Comparison of ENCODE assay signal across 9 mouse cellular contexts in genomic region chr11:20800277-20801092, GRCm38 (mm10). TPM values are rescaled to one million over a fixed set of nuclear protein-coding genes. Genes with fewer than 3 reads are reported as not detected.
DNase-seq lines count a peak whose midpoint lies in the region; ATAC-seq lines count a peak whose summit lies in the region.
"Had no signal": no experiment of that assay in that cellular context is flagged by ENCODE, and none has a peak within 500 bp of the region (broad histone marks: within the 10 kb centered on the region; RNA-seq: fewer than 3 reads in every experiment).

No protein-coding gene starts in this region.

- H3K36me3 ChIP-seq in embryonic facial prominence, embryonic 15.5 days = no peaks in the 10 kb centered on the region
- H3K36me3 ChIP-seq in midbrain, embryonic 13.5 days = no peaks in the 10 kb centered on the region

- ATAC-seq in embryonic facial prominence, embryonic 15.5 days (ENCODE audit: insufficient number of reproducible peaks, low FRiP score, low TSS enrichment, low read depth) = 0 out of 2 replicates have a peak, but pooled peaks have one; percentile 47
- ATAC-seq in midbrain, embryonic 13.5 days = peak; percentile 75
- ATAC-seq in megakaryocyte-erythroid progenitor cell, adult 5-6 weeks (replicated peaks; ENCODE audit: low FRiP score, low TSS enrichment, poor library complexity, severe bottlenecking) = no peak
- ATAC-seq: Patski had no signal

- H3K9me3 ChIP-seq in embryonic facial prominence, embryonic 15.5 days (replicated peaks) = no peaks in the 10 kb centered on the region
- no peaks in the 10 kb centered on the region for H3K9me3 ChIP-seq in midbrain, embryonic 13.5 days

- peak overlapping the region; percentile 18; the same call in 1 of the 2 replicates for H3K27ac ChIP-seq in embryonic facial prominence, embryonic 15.5 days (replicated peaks)
- peak overlapping the region; percentile 77 for H3K27ac ChIP-seq in midbrain, embryonic 13.5 days

- H3K27me3 ChIP-seq in embryonic facial prominence, embryonic 15.5 days = no peaks in the 10 kb centered on the region
- H3K27me3 ChIP-seq in midbrain, embryonic 13.5 days = no peaks in the 10 kb centered on the region

- peak; percentile 65 for DNase-seq in embryo, embryonic 10.5 days (ENCODE audit: low spot score)
- DNase-seq in kidney, adult 9 months = peak; percentile 27
- no peak for DNase-seq in cerebellum, adult 11 months
- no peak for DNase-seq in cerebellum, adult 8-10 months
- DNase-seq in layer of hippocampus, postnatal 25 days (ENCODE audit: extremely low spot score in 1 of 2, low spot score in 1 of 2) = no peak

- no peak overlapping the region for H3K9ac ChIP-seq in embryonic facial prominence, embryonic 15.5 days
- H3K9ac ChIP-seq in midbrain, embryonic 13.5 days (replicated peaks) = no peak overlapping the region

- WGBS in embryonic facial prominence, embryonic 15.5 days = 19% methylated on average over 14 of the region's 14 CpGs
- 12% methylated on average over 14 of the region's 14 CpGs for WGBS in midbrain, embryonic 13.5 days

- H3K4me1 ChIP-seq in embryonic facial prominence, embryonic 15.5 days = 0 out of 2 replicates have a peak, but pooled peaks cover 4% of the 10 kb centered on the region
- H3K4me1 ChIP-seq in midbrain, embryonic 13.5 days (replicated peaks) = peaks cover 9% of the 10 kb centered on the region

- H3K4me3 ChIP-seq in embryonic facial prominence, embryonic 15.5 days (replicated peaks) = no peak overlapping the region
- no peak overlapping the region for H3K4me3 ChIP-seq in midbrain, embryonic 13.5 days (replicated peaks)

- H3K4me2 ChIP-seq in embryonic facial prominence, embryonic 15.5 days (replicated peaks) = no peak overlapping the region
- peak overlapping the region; percentile 27 for H3K4me2 ChIP-seq in midbrain, embryonic 13.5 days (replicated peaks)

RNA-seq across cellular contexts. Expression of gene Lgalsl, which starts 30.4 kb away (rescaled TPM):
- polyA plus RNA-seq in embryonic facial prominence, embryonic 15.5 days (2015; fragmentation: Nextera tagmentation; extraction: Ambion mirVana) = 68.4 and 74.7 TPM in 2 replicates
- polyA plus RNA-seq in midbrain, embryonic 13.5 days (2015; fragmentation: Nextera tagmentation; extraction: Ambion mirVana) = 49.4 and 52.4 TPM in 2 replicates
- 5.6 and 13.5 TPM in 2 replicates for total RNA-seq in megakaryocyte-erythroid progenitor cell, adult 5-6 weeks (2014; fragmentation: Nextera tagmentation)
- total RNA-seq in megakaryocyte-erythroid progenitor cell, adult 5-6 weeks (2017) = 1.4 and 3.9 TPM in 2 replicates
- 10 to 100 TPM; 70.7 to 80.6 TPM for total RNA-seq in layer of hippocampus, postnatal 25 days (2021)

RNA-seq across cellular contexts. Expression of gene Aftph, which starts 59.1 kb away (rescaled TPM):
- 22.7 and 24.2 TPM in 2 replicates for polyA plus RNA-seq in embryonic facial prominence, embryonic 15.5 days (2015; fragmentation: Nextera tagmentation; extraction: Ambion mirVana)
- 38.6 and 39.1 TPM in 2 replicates for polyA plus RNA-seq in midbrain, embryonic 13.5 days (2015; fragmentation: Nextera tagmentation; extraction: Ambion mirVana)
- 65.5 and 79.9 TPM in 2 replicates for total RNA-seq in megakaryocyte-erythroid progenitor cell, adult 5-6 weeks (2014; fragmentation: Nextera tagmentation)
- total RNA-seq in megakaryocyte-erythroid progenitor cell, adult 5-6 weeks (2017) = 37.0 and 52.0 TPM in 2 replicates
- total RNA-seq in layer of hippocampus, postnatal 25 days (2021) = 10 to 100 TPM; 77.2 to 77.3 TPM

Comparison
In these comparisons a context has a peak if more than half of its experiments do, and no peak if none do; other contexts are left out.
1. DNase-seq: peak in embryo, embryonic 10.5 days (single experiment) and kidney, adult 9 months (single experiment); none in cerebellum, adult 11 months (single experiment), cerebellum, adult 8-10 months (single experiment) and layer of hippocampus, postnatal 25 days (0 of 2).
2. RNA of gene Lgalsl, which starts 30.4 kb away (total RNA-seq): 70.7 to 80.6 TPM in layer of hippocampus, postnatal 25 days; 1.4 to 13.5 TPM in megakaryocyte-erythroid progenitor cell, adult 5-6 weeks; every median in the first group is over 4 times any median in the second.